Mouse (Mus musculus): Measurements from ENCODE around the gene Midn.
A peak's percentile ranks its signal among the peaks of the same experiment; 100 is the strongest.

Gene Midn

GRCm38 (mm10) chr10:80130403-80131031, 17.6 kb upstream of the Midn start:
- no peak for DNase-seq

DNA sequence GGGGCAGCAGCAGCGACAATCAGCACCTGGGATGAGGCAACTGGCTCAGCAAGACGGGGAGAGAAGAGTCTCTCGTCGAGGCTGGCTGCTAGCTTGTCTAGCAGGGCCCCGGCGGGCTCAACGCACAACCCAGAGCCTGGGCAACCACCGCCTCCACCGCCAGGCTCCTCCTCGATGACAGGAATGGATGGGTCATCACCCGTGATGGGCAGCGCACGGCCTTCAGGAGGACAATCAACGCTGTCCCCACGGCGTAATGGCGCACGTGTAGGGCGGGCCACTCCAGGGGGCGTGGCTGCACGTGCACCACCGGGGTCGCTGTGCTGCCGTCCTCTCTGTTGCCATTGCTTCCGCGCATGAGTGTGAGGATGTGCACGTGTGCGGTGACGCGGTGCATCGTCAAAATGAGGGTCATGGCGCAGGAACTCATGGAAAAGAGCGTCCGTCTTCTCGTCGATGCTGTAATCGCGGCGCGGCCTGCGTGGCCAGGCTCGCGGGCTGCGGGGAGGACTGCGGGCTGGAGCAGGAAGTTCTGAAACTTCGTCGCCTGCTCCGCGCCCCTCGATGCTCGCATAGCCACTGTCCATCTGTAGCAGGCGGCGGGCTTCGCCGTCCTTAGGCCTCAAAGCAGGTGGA, 16.6 kb upstream of the Midn start:
- peak in 1 of 2 experiments; percentile 7 for DNase-seq

GRCm38 (mm10) chr10:80131952-80132350, 16.1 kb upstream of the Midn start:
- peak in 1 of 2 experiments; percentile 7 for DNase-seq

- DNase-seq, result peak in 1 of 2 experiments; percentile 8
These were observed 14.7 kb upstream of the Midn start for GRCm38 (mm10) chr10:80133226-80133849.

- no peak for DNase-seq
These were observed 13.7 kb upstream of the Midn start for GRCm38 (mm10) chr10:80134421-80134820.

GRCm38 (mm10) chr10:80135161-80135560, 12.9 kb upstream of the Midn start:
- DNase-seq, result no peak

DNA sequence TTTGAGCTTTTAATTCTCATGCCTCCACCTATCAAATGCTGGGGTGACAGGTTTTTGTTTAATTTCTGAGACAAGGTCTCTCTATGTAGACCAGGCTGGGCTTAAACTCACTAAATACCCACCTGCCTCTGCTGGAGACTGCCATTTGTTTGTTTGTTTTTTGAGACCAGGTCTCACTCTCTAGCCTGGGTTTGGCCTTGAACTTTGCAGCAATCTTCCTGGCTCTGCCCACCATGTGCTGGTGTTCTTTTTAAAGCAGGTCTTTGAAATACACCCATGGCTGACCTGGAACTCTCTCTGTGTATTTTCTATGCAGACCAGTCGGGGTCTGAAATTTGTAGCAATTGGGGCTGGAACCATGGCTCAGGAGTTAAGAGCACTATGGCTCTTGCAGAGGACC, 12.4 kb upstream of the Midn start:
- DNase-seq, result no peak

- no peak for DNase-seq
These were observed 11.7 kb upstream of the Midn start for GRCm38 (mm10) chr10:80136179-80136951.

DNA sequence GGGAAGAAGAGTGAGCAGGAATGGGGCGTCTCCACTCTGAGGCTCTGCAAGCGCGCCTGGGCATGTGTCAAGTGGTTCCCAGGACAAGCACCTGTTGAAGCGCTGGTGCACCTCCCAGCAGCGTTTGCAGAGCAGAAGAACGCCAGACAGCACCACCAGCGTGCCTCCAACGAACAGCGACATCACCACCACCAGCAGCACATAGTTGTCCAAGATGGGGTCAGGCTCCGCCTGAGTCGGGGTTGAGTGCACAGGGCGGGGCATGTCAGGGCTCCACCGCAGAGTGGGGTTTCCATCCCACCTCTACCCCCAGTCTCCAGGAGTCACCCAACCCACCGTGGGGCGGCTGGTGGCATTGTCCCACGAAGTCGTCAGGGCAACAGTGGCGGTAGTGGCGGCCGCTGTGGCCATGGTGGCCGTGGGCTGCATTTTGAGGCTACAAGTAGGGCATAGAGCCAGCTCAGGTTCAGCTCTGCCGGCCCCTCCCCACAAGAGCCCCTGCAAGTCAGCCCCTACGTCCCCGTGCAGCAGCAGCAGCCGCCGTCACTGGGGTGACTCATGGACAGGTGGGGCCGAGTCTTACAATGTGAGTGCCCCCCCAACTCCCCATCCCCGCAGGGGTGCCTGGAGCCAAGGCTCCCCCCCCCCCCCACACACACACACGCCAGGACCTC, 11.0 kb upstream of the Midn start:
- no peak for DNase-seq

GRCm38 (mm10) chr10:80137626-80138552, 10.2 kb upstream of the Midn start:
- no peak for DNase-seq

DNA sequence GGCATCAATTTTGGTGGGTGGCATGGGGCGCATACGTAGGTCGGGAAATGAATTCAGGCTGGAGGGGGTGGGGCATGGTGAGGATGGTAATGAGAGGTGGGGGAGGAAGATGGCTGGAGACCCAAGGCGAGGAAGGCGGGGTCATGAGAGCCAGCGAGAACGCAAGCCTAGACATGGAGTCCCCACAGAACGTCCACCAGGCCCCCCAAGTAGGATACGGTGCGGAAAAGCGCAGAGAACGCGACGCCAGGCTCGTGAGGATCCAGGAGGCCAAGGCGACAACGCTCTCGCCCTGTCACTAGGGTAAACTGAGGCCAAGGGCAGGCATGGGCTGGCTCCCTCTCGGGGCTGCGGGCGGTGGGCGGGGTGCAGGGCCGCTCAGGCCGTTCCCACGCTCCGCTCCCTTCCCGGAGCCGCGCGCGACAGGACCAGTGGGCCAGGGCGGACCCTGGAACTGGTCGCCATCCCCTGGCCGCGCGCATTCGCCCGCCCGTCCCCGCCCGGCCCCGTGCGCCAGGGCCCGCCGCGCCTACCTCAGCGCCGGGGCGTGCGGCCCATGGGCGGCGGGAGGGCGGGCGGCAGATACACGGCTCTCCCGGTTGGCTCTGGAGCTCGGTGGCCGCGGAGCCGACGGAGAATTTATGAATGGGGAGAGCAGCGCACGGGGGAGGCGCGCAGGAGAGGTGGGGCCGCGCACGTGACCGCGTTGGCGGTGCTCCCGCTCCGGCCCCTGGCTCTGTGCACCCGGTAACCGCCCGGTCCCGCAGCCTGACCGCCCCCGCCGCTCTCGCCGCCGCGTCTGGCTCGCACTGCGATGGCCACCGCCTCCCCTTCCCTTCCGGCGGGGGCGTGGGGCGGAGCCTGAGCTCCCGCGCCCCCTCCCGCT, 9.3 kb upstream of the Midn start, which contains the start of gene Atp5d:
Gene Atp5d (plus strand): TSS at position 80 of the 886 bp plus-strand sequence.
- DNase-seq, result peak in 1 of 2 experiments; percentile 46

DNA sequence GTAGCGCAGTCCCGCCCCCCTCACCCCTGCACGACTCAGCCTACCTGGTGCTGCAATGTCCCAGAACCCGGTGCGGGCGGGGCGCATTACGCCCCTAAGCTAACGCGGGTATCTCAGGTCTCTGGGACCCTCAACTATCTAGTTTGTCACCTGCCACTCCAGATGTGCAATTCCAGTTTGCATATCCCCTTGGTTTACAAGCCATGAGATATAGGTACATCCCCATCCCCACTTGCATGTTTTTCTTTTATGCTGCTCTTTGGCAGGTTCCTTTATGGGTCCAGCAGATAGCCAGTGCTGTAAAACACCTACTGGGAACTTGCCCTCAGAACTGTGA, 8.7 kb upstream of the Midn start:
- no peak for DNase-seq

DNA sequence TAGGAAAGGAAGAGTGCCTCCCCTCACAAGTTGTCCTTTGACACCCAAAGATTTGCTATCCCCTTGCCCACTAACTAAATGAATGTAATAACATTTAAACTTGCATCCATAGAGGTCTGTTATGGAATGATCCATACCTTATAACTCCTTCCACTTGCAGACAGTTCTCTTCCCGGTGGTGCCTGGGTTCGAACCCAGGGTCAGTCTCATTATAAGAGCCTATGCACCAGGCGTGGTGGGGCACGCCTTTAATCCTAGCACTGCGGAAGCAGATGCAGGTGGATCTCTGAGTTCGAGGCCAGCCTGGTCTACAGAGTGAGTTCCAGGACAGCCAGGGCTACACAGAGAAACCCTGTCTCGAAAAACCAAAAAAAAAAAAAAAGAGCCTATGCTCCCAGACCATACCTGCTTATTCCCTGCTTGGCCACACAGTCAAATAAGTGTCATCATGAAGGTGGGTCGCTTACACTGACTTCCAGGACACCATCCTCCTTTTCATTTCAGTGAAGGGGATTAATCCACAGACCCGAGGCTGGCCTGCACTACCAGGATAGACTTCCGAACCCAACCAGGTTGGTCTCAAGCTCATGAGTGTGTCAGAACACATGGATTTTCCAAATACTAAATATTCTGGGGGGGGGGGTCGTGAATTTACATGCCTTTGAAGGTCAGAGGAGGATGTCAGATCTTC, 8.0 kb upstream of the Midn start:
- no peak for DNase-seq

DNA sequence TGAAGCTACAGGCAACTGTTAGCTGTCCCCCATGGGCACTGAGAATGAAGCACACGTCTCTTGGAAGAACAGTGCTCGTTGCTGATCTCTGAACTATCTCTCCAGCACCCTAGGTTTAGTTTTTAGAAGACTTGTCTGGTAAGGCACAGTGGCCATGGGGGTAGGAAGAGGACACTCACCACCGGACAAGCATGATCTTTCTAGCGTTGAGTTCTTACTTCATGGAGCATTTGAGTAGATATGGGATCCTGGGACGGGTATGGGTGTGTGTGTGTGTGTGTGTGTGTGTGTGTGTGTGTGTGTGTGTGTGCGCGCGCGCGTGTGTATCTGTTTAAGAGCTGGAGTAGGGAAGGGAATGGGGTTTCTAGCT, 7.4 kb upstream of the Midn start, which contains the start of gene Cbarp:
Gene Cbarp (minus strand): TSS at position 170 of the 370 bp plus-strand sequence.
- DNase-seq, result no peak

GRCm38 (mm10) chr10:80141243-80141642, 6.8 kb upstream of the Midn start:
- peak; percentile 93 to 97 for DNase-seq

DNA sequence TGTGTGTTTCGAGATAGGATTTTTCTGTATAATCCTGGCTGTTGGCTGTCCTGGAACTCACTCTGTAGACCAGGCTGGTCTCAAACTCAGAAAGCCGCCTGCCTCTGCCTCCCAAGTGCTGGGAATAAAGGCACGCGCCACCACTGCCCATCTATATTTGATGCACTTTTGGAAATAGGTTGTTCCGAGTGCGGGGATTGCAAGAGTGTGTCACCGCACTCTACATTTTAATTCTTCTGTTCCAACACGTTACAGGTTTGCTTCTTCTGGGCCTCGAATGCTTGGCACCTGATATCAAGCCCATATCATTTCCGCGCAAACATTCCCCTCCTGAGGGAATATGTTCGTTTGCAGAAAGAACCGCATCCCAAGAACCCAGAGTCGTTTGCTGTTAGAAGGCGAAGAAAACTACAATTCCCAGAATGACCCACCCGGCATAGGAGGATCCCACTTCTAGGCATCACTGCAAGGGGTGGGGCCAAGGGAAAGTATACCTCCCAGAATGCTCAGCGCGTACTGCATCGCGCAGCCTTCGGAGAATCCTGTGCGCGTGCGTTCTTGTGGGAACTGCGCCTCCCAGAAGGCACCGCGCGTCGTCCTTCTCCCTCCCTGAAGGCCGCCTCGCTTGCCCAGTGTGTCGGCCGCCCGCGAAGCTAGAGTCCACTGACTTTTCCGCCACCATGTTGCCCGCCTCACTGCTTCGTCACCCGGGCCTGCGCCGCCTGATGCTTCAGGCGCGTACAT, 6.1 kb upstream of the Midn start:
- DNase-seq, result peak; percentile 85 to 86

DNA sequence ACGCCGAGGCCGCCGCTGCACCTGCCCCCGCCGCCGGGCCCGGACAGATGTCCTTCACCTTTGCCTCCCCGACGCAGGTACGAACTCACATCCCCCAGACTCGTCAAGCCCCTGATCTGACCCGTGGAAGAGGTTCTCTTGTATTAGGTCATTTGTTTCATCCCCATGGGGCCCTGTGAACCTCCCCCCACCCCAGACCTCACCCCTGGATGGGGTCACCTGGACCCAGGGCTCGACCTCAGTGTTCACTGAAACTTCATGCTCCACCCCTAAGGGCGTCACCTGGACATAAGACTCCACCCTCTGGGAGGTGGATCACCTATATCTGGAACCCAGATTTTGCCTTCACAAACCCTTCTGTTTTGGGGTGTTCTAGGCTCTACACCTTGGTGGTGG, 5.5 kb upstream of the Midn start:
- no peak for DNase-seq

DNA sequence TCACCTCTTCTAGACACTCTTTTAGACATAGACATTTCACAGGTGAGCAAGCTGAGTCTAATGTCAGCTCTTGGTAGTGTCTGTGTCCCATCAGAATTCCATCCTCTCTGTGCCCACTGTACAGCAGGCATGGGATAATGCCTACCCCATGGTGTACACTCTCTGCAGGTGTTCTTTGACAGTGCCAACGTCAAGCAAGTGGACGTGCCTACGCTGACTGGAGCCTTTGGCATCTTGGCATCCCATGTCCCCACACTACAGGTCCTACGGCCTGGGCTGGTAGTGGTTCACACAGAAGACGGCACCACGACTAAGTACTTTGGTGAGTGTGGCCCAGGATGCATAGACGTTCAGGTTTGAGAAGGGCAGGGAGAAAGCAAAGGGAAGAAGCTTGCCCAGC, 4.4 kb upstream of the Midn start:
- no peak for DNase-seq

DNA sequence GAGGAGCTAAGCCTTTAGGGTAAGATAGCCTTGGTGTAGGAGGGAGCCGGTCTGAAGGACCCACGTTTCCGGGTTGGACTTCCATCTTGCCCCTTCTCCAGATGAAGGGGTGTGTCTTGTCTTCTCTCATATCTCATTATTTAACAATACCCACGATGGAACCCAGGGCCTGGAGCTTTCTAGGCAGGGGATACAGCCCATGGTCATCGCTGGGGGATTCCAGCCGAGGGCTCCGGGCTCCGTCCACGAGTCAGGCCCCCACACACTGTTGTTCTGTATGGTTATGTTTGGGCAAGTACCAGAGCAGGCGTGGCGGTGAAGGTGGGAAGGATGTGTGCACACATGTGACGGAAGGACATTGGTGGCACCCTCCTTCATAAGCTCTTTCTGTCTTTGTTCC, 3.9 kb upstream of the Midn start:
- no peak for DNase-seq
